Mouse (Mus musculus) ES-Bruce4 (cell line): ENCODE results near the gene Baiap2. TPM values are rescaled to one million over a fixed set of nuclear protein-coding genes. Genes with fewer than 3 reads are reported as not detected.
A peak's percentile ranks its signal among the peaks of the same experiment; 100 is the strongest.

Experiments used
- H3K27ac ChIP-seq: 2 replicates; pipeline ENCODE4 v1.5.1; 2012; ENCODE audit warnings: low read length, inconsistent platforms; ENCODE audit not compliant: insufficient read depth
- H3K27me3 ChIP-seq: 2 replicates; pipeline ENCODE4 v1.6.1; 2012; ENCODE audit warnings: mild to moderate bottlenecking, low read length, inconsistent platforms; ENCODE audit not compliant: control insufficient read depth, poor library complexity, insufficient read depth, severe bottlenecking
- H3K36me3 ChIP-seq: 2 replicates; pipeline ENCODE4 v1.6.1; 2012; ENCODE audit warnings: inconsistent platforms, mild to moderate bottlenecking, low read length, moderate library complexity; ENCODE audit not compliant: control insufficient read depth, poor library complexity, insufficient read depth, severe bottlenecking
- H3K4me1 ChIP-seq: one replicate; pipeline ENCODE4 v1.8.1; 2011; ENCODE audit warnings: low read length; ENCODE audit not compliant: control insufficient read depth, insufficient read depth
- H3K4me3 ChIP-seq: 2 replicates; pipeline ENCODE4 v1.5.1; 2011; ENCODE audit warnings: low read depth, mild to moderate bottlenecking, low read length
- H3K9ac ChIP-seq: 2 replicates; pipeline ENCODE4 v1.6.1; 2012; ENCODE audit warnings: low read depth, mild to moderate bottlenecking, inconsistent platforms; ENCODE audit not compliant: poor library complexity, severe bottlenecking
- H3K9me3 ChIP-seq: replicated peaks from 2 replicates; pipeline ENCODE4 v1.6.1; 2012; ENCODE audit warnings: mild to moderate bottlenecking, low read length, inconsistent platforms; ENCODE audit not compliant: control insufficient read depth, poor library complexity, insufficient read depth, severe bottlenecking
- CTCF ChIP-seq: IDR thresholded peaks from one replicate; pipeline ENCODE4 v1.8.1; 2011; ENCODE audit warnings: low read depth, low read length
- EP300 ChIP-seq: IDR thresholded peaks from 2 replicates; pipeline ENCODE4 v1.6.1; 2011; ENCODE audit warnings: low read depth, low read length; ENCODE audit not compliant: insufficient read depth
- POLR2A ChIP-seq: IDR thresholded peaks from one replicate; pipeline ENCODE4 v1.8.1; 2011; ENCODE audit warnings: low read length; ENCODE audit not compliant: insufficient read depth
- polyA plus RNA-seq: library from polyadenylated mRNA; stranded (reverse); fragments of >200 nt; gene quantifications from 2 replicates; pipeline ENCODE4 v1.2.4, GENCODE M21; 2011; ENCODE audit warnings: low read depth; ENCODE audit not compliant: missing spikeins, insufficient read depth, insufficient read length

Gene Baiap2
- polyA plus RNA-seq, 1 experiment = 15.6 TPM

GRCm38 (mm10) chr11:119916834-119917469, 25.6 kb upstream of the Baiap2 start:
- Histone ChIP-seq H3K36me3 (peaks cover 10% of the 10 kb centered on the region), H3K27ac (no peak overlapping the region), H3K9ac (no peak overlapping the region), H3K9me3 (no peaks in the 10 kb centered on the region), H3K4me1 (no peaks in the 10 kb centered on the region), H3K27me3 (no peaks in the 10 kb centered on the region), H3K4me3 (no peak overlapping the region)
- TF ChIP-seq POLR2A = no peak

DNA sequence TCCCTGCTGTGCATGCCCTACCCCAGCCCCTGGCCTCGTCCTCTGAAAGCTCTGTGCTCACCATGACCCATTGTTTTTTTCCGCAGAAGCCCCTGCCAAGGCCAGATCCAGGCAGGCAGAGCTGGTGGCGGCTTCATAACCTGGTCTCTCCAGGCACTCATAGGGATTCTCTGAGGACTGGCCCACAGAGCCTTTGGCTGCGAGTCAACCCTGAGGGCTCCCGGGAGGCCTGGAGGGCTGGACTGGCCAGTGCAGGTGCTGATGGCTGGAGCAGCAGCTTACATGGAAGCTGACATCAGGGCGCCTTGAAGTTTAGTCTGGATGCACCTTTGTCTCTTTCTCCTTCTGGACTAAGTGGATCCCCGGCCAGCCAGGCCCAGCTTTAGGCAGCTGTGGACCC, 24.0 kb upstream of the Baiap2 start:
- Histone ChIP-seq H3K9ac (no peak overlapping the region), H3K36me3 (peaks cover 10% of the 10 kb centered on the region)
- TF ChIP-seq POLR2A (no peak), CTCF (no peak), EP300 (no peak)

DNA sequence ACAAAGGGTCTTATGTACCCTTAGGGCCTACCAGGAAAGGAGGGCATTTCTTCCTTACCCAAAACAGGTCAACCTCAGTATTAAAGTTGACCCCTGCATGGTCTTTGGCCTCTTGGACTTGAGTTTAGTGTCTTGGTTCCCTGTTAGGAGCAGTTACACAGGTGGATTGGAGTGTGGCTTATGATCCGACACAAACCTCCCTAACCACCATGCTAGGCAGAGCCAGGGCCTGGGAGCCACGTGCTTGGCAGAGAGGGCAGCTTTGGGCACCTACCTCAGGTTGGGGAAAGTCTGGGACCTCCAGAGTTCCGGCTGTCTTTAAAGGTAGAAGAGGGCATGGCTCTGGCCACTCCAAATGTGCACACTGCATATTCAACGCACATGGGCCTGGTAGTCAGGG, 23.1 kb upstream of the Baiap2 start:
- Histone ChIP-seq H3K9ac (no peak overlapping the region), H3K27ac (no peak overlapping the region), H3K36me3 (peaks cover 10% of the 10 kb centered on the region), H3K9me3 (no peaks in the 10 kb centered on the region), H3K4me3 (no peak overlapping the region), H3K4me1 (no peaks in the 10 kb centered on the region), H3K27me3 (no peaks in the 10 kb centered on the region)
- TF ChIP-seq POLR2A = no peak

More for the DNA sequence above, 24.0 kb upstream of the Baiap2 start:
- Histone ChIP-seq H3K27ac (no peak overlapping the region), H3K4me1 (no peaks in the 10 kb centered on the region), H3K9me3 (no peaks in the 10 kb centered on the region), H3K4me3 (no peak overlapping the region), H3K27me3 (no peaks in the 10 kb centered on the region)

DNA sequence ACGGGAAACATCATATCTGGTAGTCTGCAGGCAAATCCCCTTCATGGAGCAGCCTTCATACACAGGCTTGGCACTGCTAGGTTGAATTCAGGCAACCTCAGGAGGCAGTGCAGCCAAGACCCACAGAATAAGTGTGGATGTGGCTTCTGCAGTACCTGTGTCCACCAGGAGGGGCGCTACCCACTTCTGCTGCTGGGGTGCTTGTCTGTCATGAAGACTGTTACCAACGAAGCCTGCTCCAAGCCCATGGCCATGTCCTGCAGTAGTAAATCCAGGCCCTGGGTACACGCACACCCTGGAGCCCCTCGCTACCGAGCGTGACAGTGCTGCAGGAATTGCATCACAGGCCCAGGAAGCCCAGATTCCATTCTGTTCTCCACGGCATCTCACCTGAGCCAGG, 22.7 kb upstream of the Baiap2 start:
- Histone ChIP-seq H3K27ac (no peak overlapping the region), H3K9ac (no peak overlapping the region), H3K4me1 (no peaks in the 10 kb centered on the region), H3K36me3 (peaks cover 10% of the 10 kb centered on the region), H3K27me3 (no peaks in the 10 kb centered on the region), H3K9me3 (no peaks in the 10 kb centered on the region), H3K4me3 (no peak overlapping the region)
- TF ChIP-seq CTCF (peak; percentile 88), EP300 (no peak)

- H3K27me3 ChIP-seq = no peaks in the 10 kb centered on the region
- TF ChIP-seq EP300 (no peak), POLR2A (no peak), CTCF (no peak)
- H3K4me1 ChIP-seq = no peaks in the 10 kb centered on the region
- no peak overlapping the region for H3K27ac ChIP-seq
- peaks cover 10% of the 10 kb centered on the region for H3K36me3 ChIP-seq
- H3K4me3 ChIP-seq = no peak overlapping the region
- H3K9me3 ChIP-seq = no peaks in the 10 kb centered on the region
- H3K9ac ChIP-seq = no peak overlapping the region
Observed at GRCm38 (mm10) chr11:119920668-119921067, 21.9 kb upstream of the Baiap2 start.

- H3K27ac ChIP-seq = no peak overlapping the region
- TF ChIP-seq CTCF (no peak), POLR2A (no peak), EP300 (no peak)
- H3K27me3 ChIP-seq = no peaks in the 10 kb centered on the region
- H3K9me3 ChIP-seq = no peaks in the 10 kb centered on the region
- no peak overlapping the region for H3K4me3 ChIP-seq
- H3K9ac ChIP-seq = no peak overlapping the region
- peaks cover 3% of the 10 kb centered on the region for H3K4me1 ChIP-seq
- no peaks in the 10 kb centered on the region for H3K36me3 ChIP-seq
Observed at GRCm38 (mm10) chr11:119925176-119925575, 17.4 kb upstream of the Baiap2 start.
